Mouse (Mus musculus) right cerebral cortex, postnatal 10 days (tissue): ENCODE results near the gene Morn4.

ENCODE experiments used
- DNase-seq, 2 experiments: peaks; one replicate each; pipeline ENCODE4 v3.0.0; 2021; ENCODE audit warnings: low spot score in 2 of 2

The Morn4 gene

GRCm38 (mm10) chr19:42043988-42044387 is 42.2 kb downstream of the Morn4 start:
- DNase-seq, result no peak

- no peak for DNase-seq
These were observed 47.8 kb downstream of the Morn4 start for GRCm38 (mm10) chr19:42038310-42038709.

DNA sequence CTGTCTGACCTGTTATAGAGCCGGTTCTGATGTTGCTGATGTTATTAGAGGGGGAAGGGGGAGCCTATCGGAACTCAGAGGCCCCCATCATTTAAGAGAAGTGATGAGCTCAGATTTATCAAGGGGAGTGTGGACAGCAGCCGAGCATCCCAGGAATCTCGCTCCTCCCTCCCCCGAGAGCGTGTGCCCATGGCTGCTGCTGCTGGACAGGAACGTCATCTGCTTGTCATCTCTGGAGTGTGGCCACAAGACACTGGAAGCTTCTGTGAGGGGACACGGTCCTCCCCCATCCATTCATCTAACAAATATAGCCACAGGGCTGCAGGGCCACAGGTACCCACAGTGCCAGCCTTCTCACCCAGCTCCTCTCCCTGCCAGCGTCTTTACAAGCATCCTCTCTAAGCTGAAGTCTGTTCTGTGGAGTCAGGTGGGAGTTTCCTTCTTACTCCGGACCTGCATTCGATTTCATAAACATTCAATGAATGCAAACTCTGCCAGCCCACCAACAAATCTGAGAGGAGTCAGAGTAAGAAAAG is 48.9 kb downstream of the Morn4 start:
- DNase-seq, result no peak

GRCm38 (mm10) chr19:42036357-42036756 is 49.8 kb downstream of the Morn4 start:
- no peak for DNase-seq

DNA sequence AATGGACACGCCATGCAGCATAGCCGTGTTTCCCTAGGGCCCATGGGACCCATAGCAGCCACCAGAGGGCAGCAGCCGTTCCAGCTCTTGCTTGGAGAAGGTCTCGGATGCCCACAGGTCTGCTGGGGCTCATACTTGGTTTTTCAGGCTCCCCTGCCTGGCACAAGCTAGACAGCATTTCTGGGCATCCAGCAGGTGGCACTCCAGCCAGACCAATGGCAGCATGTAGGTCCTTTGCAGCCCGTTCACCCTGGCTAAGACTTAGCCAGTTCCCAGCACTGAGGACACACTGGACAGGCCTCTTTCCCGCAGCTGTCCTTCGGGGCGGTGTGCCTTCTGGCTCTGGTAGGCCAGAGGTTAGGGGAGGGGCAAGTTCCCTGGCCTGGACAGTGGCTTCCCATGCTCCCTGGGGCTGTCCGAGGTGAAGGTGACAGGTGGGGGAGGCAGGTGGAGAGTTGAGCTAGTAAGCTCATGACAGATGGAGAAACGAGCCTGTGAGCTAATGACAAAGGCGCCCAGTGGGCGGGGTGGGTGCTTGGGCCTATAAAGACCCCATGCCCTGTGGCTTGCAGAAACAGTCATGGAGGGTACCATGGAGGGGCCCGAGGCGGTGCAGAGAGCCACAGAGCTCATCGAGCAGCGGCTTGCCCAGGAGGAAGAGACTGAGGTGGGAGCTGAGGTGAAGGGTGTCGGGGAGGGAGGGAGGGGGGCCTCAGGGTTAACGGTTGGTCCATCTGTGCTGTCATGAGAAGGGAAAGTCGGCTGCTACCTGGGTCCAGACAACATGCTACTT is 50.5 kb downstream of the Morn4 start, which contains the start of gene Ankrd2:
Ankrd2 (plus strand) TSS at position 545 of the 793 bp plus-strand sequence.
- DNase-seq, result peak; percentile 85 to 86

GRCm38 (mm10) chr19:42034881-42035455 is 51.2 kb downstream of the Morn4 start:
- DNase-seq, result no peak

DNA sequence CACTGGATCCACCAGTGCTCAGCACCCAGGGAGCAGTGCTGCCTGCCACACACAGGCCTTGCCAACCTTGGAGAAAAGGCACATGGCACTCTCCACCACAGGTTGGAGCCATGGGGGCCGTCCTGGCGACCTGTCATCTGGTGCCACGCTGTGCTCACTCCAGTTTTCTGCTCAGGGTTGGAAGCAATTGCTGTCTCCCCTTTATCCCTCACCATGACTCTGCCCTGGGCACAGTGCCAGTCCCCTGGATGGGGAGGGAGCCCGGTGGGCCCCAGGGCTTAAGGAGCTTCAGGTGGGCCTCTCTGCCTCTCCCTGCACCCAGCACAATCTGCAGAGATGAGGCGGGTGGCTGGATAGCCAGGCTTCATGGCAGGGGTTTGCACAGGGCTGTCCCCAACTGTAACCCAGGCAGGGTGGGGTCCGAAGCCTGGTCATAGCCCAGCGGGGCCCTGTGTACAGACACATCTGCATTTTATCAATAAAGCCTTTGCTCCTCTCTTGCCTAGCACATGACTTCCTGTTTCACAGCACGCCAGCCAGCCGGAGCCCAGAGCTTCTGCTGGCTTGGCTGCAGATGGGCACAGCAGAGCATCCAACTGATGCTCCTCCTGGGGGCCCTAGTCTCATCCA is 51.9 kb downstream of the Morn4 start:
- no peak for DNase-seq

DNA sequence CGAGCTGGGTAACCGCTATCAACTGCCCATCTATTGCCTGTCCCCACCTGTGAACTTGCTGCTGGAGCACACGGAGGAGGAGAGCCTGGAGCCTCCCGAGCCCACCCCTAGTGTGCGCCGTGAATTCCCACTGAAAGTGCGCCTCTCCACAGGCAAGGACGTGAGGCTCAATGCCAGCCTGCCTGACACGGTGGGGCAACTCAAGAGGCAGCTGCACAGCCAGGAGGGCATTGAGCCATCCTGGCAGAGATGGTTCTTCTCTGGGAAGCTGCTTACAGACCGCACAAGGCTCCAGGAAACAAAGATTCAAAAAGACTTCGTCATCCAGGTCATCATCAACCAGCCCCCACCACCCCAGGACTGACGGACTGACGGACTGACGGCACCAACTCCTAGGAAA is 52.5 kb downstream of the Morn4 start:
- DNase-seq, result no peak

GRCm38 (mm10) chr19:42031112-42031511 is 55.0 kb downstream of the Morn4 start:
- no peak for DNase-seq

- peak; percentile 80 to 86 for DNase-seq
These were observed 60.0 kb downstream of the Morn4 start for GRCm38 (mm10) chr19:42026158-42026557.
